Mouse (Mus musculus) CH12.LX (cell line): ENCODE results near the gene Rhobtb1. TPM values are rescaled to one million over a fixed set of nuclear protein-coding genes. Genes with fewer than 3 reads are reported as not detected.

Experiments
- DNase-seq: peaks from one replicate; pipeline ENCODE4 v3.0.0-alpha.2; 2013; ENCODE audit errors: extremely low read depth
- H3K27ac ChIP-seq: 2 replicates; pipeline ENCODE4 v1.5.1; 2012; ENCODE audit warnings: low read depth, mild to moderate bottlenecking, control low read depth, moderate library complexity; ENCODE audit not compliant: insufficient read depth
- H3K27me3 ChIP-seq: replicated peaks from 2 replicates; pipeline ENCODE3; 2012; ENCODE audit warnings: inconsistent platforms
- H3K36me3 ChIP-seq, 2 experiments: replicated peaks in 1 of 2; 2 replicates each; pipeline versions ENCODE3 to v1.6.1; 2012; ENCODE audit warnings: inconsistent platforms in 1 of 2, low read length in 1 of 2, mild to moderate bottlenecking in 1 of 2, mixed read lengths in 1 of 2, moderate library complexity in 1 of 2; ENCODE audit not compliant: control insufficient read depth in 1 of 2, insufficient read depth in 1 of 2
- H3K4me1 ChIP-seq, 2 experiments: 2 replicates each; pipeline ENCODE4 v1.6.1; 2012; ENCODE audit warnings: inconsistent platforms in 1 of 2, moderate library complexity in 1 of 2; ENCODE audit not compliant: insufficient read depth in 2 of 2, control insufficient read depth in 1 of 2
- H3K4me2 ChIP-seq: 2 replicates; pipeline ENCODE4 v1.6.1; 2012; ENCODE audit warnings: low read depth, mild to moderate bottlenecking, control low read depth; ENCODE audit not compliant: poor library complexity, insufficient read depth, severe bottlenecking
- H3K4me3 ChIP-seq, 3 experiments: fragments of 150-350 bp in 1 of 3; sonication (generic) in 1 of 3; replicated peaks in 1 of 3; 2 replicates each; pipeline versions ENCODE3 to v1.5.1; 2011 to 2012; ENCODE audit warnings: low read depth in 2 of 3, low read length in 2 of 3, mild to moderate bottlenecking in 2 of 3, moderate library complexity in 2 of 3, control low read depth in 1 of 3, improper control_type of control experiment in 1 of 3, inconsistent platforms in 1 of 3, mixed read lengths in 1 of 3; ENCODE audit not compliant: poor library complexity in 1 of 3
- H3K79me2 ChIP-seq: replicated peaks from 2 replicates; pipeline ENCODE4 v1.6.1; 2012; ENCODE audit warnings: mild to moderate bottlenecking, moderate library complexity; ENCODE audit not compliant: control insufficient read depth, poor library complexity, insufficient read depth, severe bottlenecking; ENCODE audit errors: extremely low read depth
- H3K9ac ChIP-seq: 2 replicates; pipeline ENCODE4 v1.6.1; 2012; ENCODE audit warnings: low read depth, mild to moderate bottlenecking, control low read depth, moderate library complexity; ENCODE audit not compliant: insufficient read depth
- H3K9me3 ChIP-seq: replicated peaks from 2 replicates; pipeline ENCODE3; 2012; ENCODE audit warnings: low read length, inconsistent platforms, mixed read lengths
- CHD1 ChIP-seq: IDR thresholded peaks from 2 replicates; pipeline ENCODE4 v1.6.1; 2012; ENCODE audit warnings: low read depth, low read length, improper control_type of control experiment, inconsistent platforms
- E2F4 ChIP-seq: IDR thresholded peaks from 2 replicates; pipeline ENCODE4 v1.6.1; 2011; ENCODE audit warnings: low read depth, low read length, improper control_type of control experiment; ENCODE audit not compliant: insufficient replicate concordance
- ELF1 ChIP-seq: IDR thresholded peaks from 2 replicates; pipeline ENCODE4 v1.6.1; 2014; ENCODE audit warnings: low read depth, mild to moderate bottlenecking, inconsistent platforms, low read length, improper control_type of control experiment
- IRF4 ChIP-seq: IDR thresholded peaks from 2 replicates; pipeline ENCODE4 v1.6.1; 2014; ENCODE audit warnings: low read depth, mild to moderate bottlenecking, inconsistent platforms, low read length, improper control_type of control experiment
- MAZ ChIP-seq: IDR thresholded peaks from 2 replicates; pipeline ENCODE4 v1.6.1; 2012; ENCODE audit warnings: low read depth, mild to moderate bottlenecking, inconsistent platforms, low read length, improper control_type of control experiment, moderate library complexity
- MEF2A ChIP-seq: IDR thresholded peaks from 2 replicates; pipeline ENCODE4 v1.6.1; 2014; ENCODE audit warnings: low read depth, mild to moderate bottlenecking, inconsistent platforms, low read length, improper control_type of control experiment, borderline replicate concordance
- MXI1 ChIP-seq: IDR thresholded peaks from 2 replicates; pipeline ENCODE4 v1.6.1; 2011; ENCODE audit warnings: mild to moderate bottlenecking, low read depth, low read length, improper control_type of control experiment
- MYC ChIP-seq: IDR thresholded peaks from 2 replicates; pipeline ENCODE4 v1.6.1; 2011; ENCODE audit warnings: low read depth, mild to moderate bottlenecking, improper control_type of control experiment, low read length
- NRF1 ChIP-seq: IDR thresholded peaks from 2 replicates; pipeline ENCODE4 v1.6.1; 2014; ENCODE audit warnings: low read depth, mild to moderate bottlenecking, inconsistent platforms, low read length, improper control_type of control experiment, moderate library complexity
- PAX5 ChIP-seq: IDR thresholded peaks from 2 replicates; pipeline ENCODE4 v1.6.1; 2012; ENCODE audit warnings: low read length, inconsistent platforms, mixed read lengths
- POLR2AphosphoS2 ChIP-seq: IDR thresholded peaks from 2 replicates; pipeline ENCODE4 v1.6.1; 2011; ENCODE audit warnings: low read depth, low read length, improper control_type of control experiment
- SMC3 ChIP-seq: IDR thresholded peaks from 2 replicates; pipeline ENCODE4 v1.6.1; 2011; ENCODE audit warnings: low read depth, low read length, improper control_type of control experiment
- UBTF ChIP-seq: IDR thresholded peaks from 2 replicates; pipeline ENCODE4 v1.6.1; 2012; ENCODE audit warnings: low read depth, mild to moderate bottlenecking, inconsistent platforms, low read length, improper control_type of control experiment, moderate library complexity
- ZMIZ1 ChIP-seq: IDR thresholded peaks from 2 replicates; pipeline ENCODE4 v1.6.1; 2012; ENCODE audit warnings: low read depth, mild to moderate bottlenecking, inconsistent platforms, low read length, improper control_type of control experiment
- ZNF384 ChIP-seq: IDR thresholded peaks from 2 replicates; pipeline ENCODE4 v1.6.1; 2012; ENCODE audit warnings: low read depth, low read length, improper control_type of control experiment, inconsistent platforms
- dilution Hi-C: fragments of 300-500 bp; cut with MboI; formaldehyde crosslinking; loops from 2 replicates; pipeline ENCODE4 v1.14.3; 2020; ENCODE audit warnings: low sequenced_read_pairs; ENCODE audit not compliant: extremely low pct_unique_long_range_greater_than_20kb, extremely low pct_ligation_motif_present
- in situ Hi-C: fragments of 300-500 bp; cut with MboI; formaldehyde crosslinking; loops from 3 replicates; pipeline ENCODE4 v1.14.3; 2019; ENCODE audit warnings: low sequenced_read_pairs, low pct_ligation_motif_present, low pct_unique_long_range_greater_than_20kb, mixed read lengths
- polyA plus RNA-seq: library from polyadenylated mRNA; unstranded; fragments of >175 nt; gene quantifications from 2 replicates; pipeline ENCODE4 v1.2.1, GENCODE M21; 2012; ENCODE audit warnings: low read depth; ENCODE audit not compliant: insufficient read length
- total RNA-seq, 2 experiments: library from RNA; depleted of rRNA; stranded (reverse); fragments of 300-350 nt in 1 of 2; fragments of >200 nt in 1 of 2; gene quantifications; 2 replicates each; pipeline ENCODE4 v1.2.3; 2012 to 2014

Gene Rhobtb1
- total and polyA plus RNA-seq, 3 experiments, result 3.1 to 12.2 (median 3.4) TPM

GRCm38 (mm10) chr10:69207481-69207880 lies 56.2 kb downstream of the Rhobtb1 start:
- H3K9ac ChIP-seq, result no peak overlapping the region
- dilution Hi-C loops (no loop called here), in situ Hi-C loops (no loop called here)
- no peak overlapping the region for H3K4me2 ChIP-seq
- 0 out of 2 replicates have a peak, but pooled peaks cover 2% of the 10 kb centered on the region for H3K79me2 ChIP-seq
- TF ChIP-seq ZMIZ1 (no peak), IRF4 (no peak), NRF1 (no peak), CHD1 (no peak), ZNF384 (no peak)
- H3K4me3 ChIP-seq, result no peak overlapping the region
- no peak for DNase-seq
- no peaks in the 10 kb centered on the region for H3K27me3 ChIP-seq
- peaks cover 2% of the 10 kb centered on the region for H3K9me3 ChIP-seq
- peaks cover 0 to 4% of the 10 kb centered on the region in 2 experiments for H3K36me3 ChIP-seq
- H3K4me1 ChIP-seq, result peaks cover 14 to 35% of the 10 kb centered on the region in 2 experiments
- H3K27ac ChIP-seq, result no peak overlapping the region

- in situ Hi-C loops, result no loop called here
- H3K4me2 ChIP-seq, result no peak overlapping the region
- dilution Hi-C loops, result no loop called here
- H3K27ac ChIP-seq, result no peak overlapping the region
- no peak for DNase-seq
- no peaks in the 10 kb centered on the region for H3K27me3 ChIP-seq
- H3K4me1 ChIP-seq, result peaks cover 14 to 35% of the 10 kb centered on the region in 2 experiments
- 0 out of 2 replicates have a peak, but pooled peaks cover 2% of the 10 kb centered on the region for H3K79me2 ChIP-seq
- H3K36me3 ChIP-seq, result peaks cover 0 to 4% of the 10 kb centered on the region in 2 experiments
- peaks cover 2% of the 10 kb centered on the region for H3K9me3 ChIP-seq
- no peak for TF ChIP-seq MEF2A
- no peak for TF ChIP-seq ZNF384
- TF ChIP-seq PAX5, result no peak
- no peak for TF ChIP-seq MYC
- no peak for TF ChIP-seq POLR2AphosphoS2
- no peak for TF ChIP-seq MXI1
- TF ChIP-seq SMC3, result no peak
- TF ChIP-seq E2F4, result no peak
- TF ChIP-seq ELF1, result no peak
- TF ChIP-seq IRF4, result no peak
- no peak for TF ChIP-seq MAZ
- TF ChIP-seq UBTF, result no peak
- no peak overlapping the region for H3K9ac ChIP-seq
- H3K4me3 ChIP-seq, result no peak overlapping the region
Observed at GRCm38 (mm10) chr10:69207981-69208630, 56.9 kb downstream of the Rhobtb1 start.
